Mouse (Mus musculus): ENCODE results near the gene Aspg.

Aspg gene

GRCm38 (mm10) chr12:112117006-112117405, 10.5 kb downstream of the Aspg start:
- no peak for DNase-seq

- DNase-seq: no peak
Measured at GRCm38 (mm10) chr12:112117649-112118048, 11.2 kb downstream of the Aspg start.

- no peak for DNase-seq
Measured at GRCm38 (mm10) chr12:112121188-112121587, 14.7 kb downstream of the Aspg start.

GRCm38 (mm10) chr12:112125903-112126302, 19.4 kb downstream of the Aspg start:
- no peak for DNase-seq

- no peak for DNase-seq
Measured at GRCm38 (mm10) chr12:112126931-112127635, 20.6 kb downstream of the Aspg start.

- DNase-seq: no peak
Measured at GRCm38 (mm10) chr12:112128526-112128925, 22.0 kb downstream of the Aspg start.

- no peak for DNase-seq
Measured at GRCm38 (mm10) chr12:112129300-112129856, 22.9 kb downstream of the Aspg start.

- DNase-seq: peak; percentile 79
Measured at GRCm38 (mm10) chr12:112130161-112130860, 23.8 kb downstream of the Aspg start.

- no peak for DNase-seq
Measured at GRCm38 (mm10) chr12:112130957-112131356, 24.5 kb downstream of the Aspg start.

- peak; percentile 82 for DNase-seq
Measured at GRCm38 (mm10) chr12:112140231-112140630, 33.8 kb downstream of the Aspg start.

GRCm38 (mm10) chr12:112140745-112141144, 34.3 kb downstream of the Aspg start:
- DNase-seq: no peak

- DNase-seq: peak; percentile 82
Measured at GRCm38 (mm10) chr12:112141300-112141699, 34.8 kb downstream of the Aspg start.

- DNase-seq: peak; percentile 74
Measured at GRCm38 (mm10) chr12:112143116-112143832, 36.8 kb downstream of the Aspg start.

GRCm38 (mm10) chr12:112143833-112144201, 37.3 kb downstream of the Aspg start:
- no peak for DNase-seq

GRCm38 (mm10) chr12:112144377-112145115, 38.1 kb downstream of the Aspg start:
- DNase-seq: no peak

GRCm38 (mm10) chr12:112145211-112145874, 38.9 kb downstream of the Aspg start:
- peak; percentile 93 for DNase-seq

- DNase-seq: peak; percentile 89
Measured at GRCm38 (mm10) chr12:112145875-112146651, 39.6 kb downstream of the Aspg start, which contains the start of gene Kif26a. TSS of gene Kif26a (plus strand) at chr12:112146208.

GRCm38 (mm10) chr12:112147365-112147764, 40.9 kb downstream of the Aspg start:
- no peak for DNase-seq

- no peak for DNase-seq
Measured at GRCm38 (mm10) chr12:112150011-112150410, 43.5 kb downstream of the Aspg start.

GRCm38 (mm10) chr12:112151244-112151979, 44.9 kb downstream of the Aspg start:
- peak; percentile 60 for DNase-seq

All from embryo, embryonic 11 days (tissue).